Mouse (Mus musculus): ENCODE measurements around the gene Arl16.
A peak's percentile ranks its signal among the peaks of the same experiment; 100 is the strongest.

DNA sequence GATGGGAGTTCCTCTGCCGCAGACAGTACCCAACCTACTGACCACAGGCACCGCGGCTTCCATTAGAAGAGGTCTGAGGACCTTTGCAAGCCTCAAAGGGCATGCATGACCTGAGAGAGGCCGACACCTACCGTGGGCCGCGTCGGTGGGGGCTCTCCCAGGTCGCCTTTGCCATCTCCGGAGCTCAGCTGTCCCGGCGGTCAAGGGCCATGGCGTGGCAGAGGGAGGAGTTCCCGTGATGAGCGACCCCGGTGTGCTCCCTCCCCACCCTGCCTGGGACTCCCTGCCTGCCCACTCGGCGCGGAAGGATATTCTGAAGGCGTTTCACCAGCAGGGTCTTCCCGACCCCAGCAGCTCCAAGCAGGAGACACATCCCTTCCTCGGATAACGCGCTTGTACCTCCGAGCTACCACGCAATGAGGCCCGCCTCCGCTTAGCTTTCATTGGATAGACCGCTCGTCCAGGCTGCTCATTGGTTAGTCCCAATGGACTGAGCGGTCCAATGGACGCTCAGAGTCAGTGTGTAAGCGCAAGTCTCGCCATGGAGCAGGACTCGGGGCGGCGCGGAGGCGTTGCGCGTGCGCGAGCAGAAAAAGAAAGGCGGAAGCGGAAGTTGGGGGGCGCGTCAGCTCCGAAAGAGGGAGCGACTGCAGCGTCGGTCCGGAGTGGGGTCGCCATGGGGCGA, at the start of gene Arl16:
- TF ChIP-seq CTCF (IDR thresholded peaks at IDR 0.05; ENCODE audit: extremely low read depth, insufficient read depth, insufficient read length, insufficient replicate concordance): no peak
- TF ChIP-seq POLR2A (IDR thresholded peaks at IDR 0.05; ENCODE audit: low read depth, low read length): peak; percentile 91
